In genomic region chr2:114046151-114046664, GRCm38 (mm10) we compare ENCODE assay signal across 20 mouse cellular contexts. TPM values are rescaled to one million over a fixed set of nuclear protein-coding genes. Genes with fewer than 3 reads are reported as not detected.
"Had no signal": no experiment of that assay in that cellular context is flagged by ENCODE, and none has a peak within 500 bp of the region (broad histone marks: within the 10 kb centered on the region; RNA-seq: fewer than 3 reads in every experiment).

No protein-coding gene starts in this region.

- ATAC-seq: midbrain, embryonic 16.5 days had no signal

- H3K4me3 ChIP-seq: midbrain, embryonic 10.5 days; midbrain, embryonic 12.5 days; neural tube, embryonic 12.5 days had no signal

- H3K4me2 ChIP-seq: lung, embryonic 14.5 days; midbrain, embryonic 12.5 days; neural tube, embryonic 12.5 days had no signal

- DNase-seq: lung, adult 18-20 months; lung, embryonic 14.5 days; lung, postnatal 10 days; lung, postnatal 4 days; midbrain, embryonic 14.5 days; right cerebral cortex, postnatal 25 days; right cerebral cortex, postnatal 4 days; spleen, adult 18-20 months; thymus, adult 18-20 months; thymus, postnatal 14 days; thymus, postnatal 36 days had no signal

- H3K4me1 ChIP-seq: midbrain, embryonic 10.5 days; midbrain, embryonic 12.5 days; neural tube, embryonic 12.5 days had no signal

- H3K27me3 ChIP-seq: midbrain, embryonic 12.5 days; neural tube, embryonic 12.5 days had no signal

- H3K36me3 ChIP-seq: midbrain, embryonic 10.5 days; midbrain, embryonic 12.5 days; neural tube, embryonic 12.5 days had no signal

- H3K9me3 ChIP-seq: midbrain, embryonic 10.5 days; midbrain, embryonic 12.5 days; neural tube, embryonic 12.5 days had no signal

- H3K27ac ChIP-seq: midbrain, embryonic 10.5 days; midbrain, embryonic 12.5 days; neural tube, embryonic 12.5 days had no signal

- H3K9ac ChIP-seq: lung, embryonic 14.5 days; midbrain, embryonic 12.5 days; neural tube, embryonic 12.5 days had no signal

RNA-seq across cellular contexts. Expression of gene Actc1, which starts 7.1 kb away (rescaled TPM):
- total RNA-seq: megakaryocyte, adult 5-6 weeks; megakaryocyte-erythroid progenitor cell, adult 5-6 weeks; neutrophil, adult 5-6 weeks had no signal

RNA-seq across cellular contexts. Expression of gene Gjd2, which starts 32.8 kb away (rescaled TPM):
- total RNA-seq: megakaryocyte, adult 5-6 weeks; megakaryocyte-erythroid progenitor cell, adult 5-6 weeks; neutrophil, adult 5-6 weeks had no signal
- polyA plus RNA-seq: lung, embryonic 14.5 days; small intestine, adult 2 months; thymus, postnatal 0 days had no signal
